Mouse (Mus musculus) bone marrow macrophage, adult 2 months (primary cell): ENCODE results near the gene Il9.

Experiments used
- CTCF ChIP-seq: IDR thresholded peaks from 2 replicates; pipeline ENCODE4 v1.5.1; 2012; ENCODE audit warnings: low read depth, mild to moderate bottlenecking, low read length, moderate library complexity
- POLR2A ChIP-seq: IDR thresholded peaks from 2 replicates; pipeline ENCODE4 v1.6.1; 2012; ENCODE audit warnings: mild to moderate bottlenecking, low read depth, low read length, borderline replicate concordance

DNA sequence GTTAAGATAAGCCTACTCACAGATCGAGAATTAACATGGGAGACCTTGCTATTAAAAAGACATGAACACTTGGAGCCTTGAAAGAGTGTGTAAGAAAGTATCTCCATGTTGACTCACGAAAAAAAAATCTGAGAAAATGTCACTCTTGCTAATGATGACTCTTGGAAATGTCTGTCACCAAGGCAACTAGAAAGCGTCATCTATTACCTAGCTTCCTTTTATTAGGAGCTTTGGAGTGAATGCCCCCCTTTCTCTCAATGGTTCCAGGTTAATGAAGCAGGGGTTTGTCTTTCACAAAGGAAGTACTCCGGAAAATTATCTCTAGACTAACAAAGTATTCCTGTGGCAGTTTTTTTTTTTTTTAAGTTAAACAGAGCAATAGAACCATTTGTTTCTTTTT, 34.3 kb upstream of the Il9 start:
- TF ChIP-seq POLR2A: no peak
- TF ChIP-seq CTCF: no peak
